Mouse (Mus musculus): ENCODE measurements around the gene Stx11.

GRCm38 (mm10) chr10:12936079-12936478 is 28.0 kb downstream of the Stx11 start:
- no peak for TF ChIP-seq POLR2A (IDR thresholded peaks at IDR 0.05; ENCODE audit: control insufficient read depth, low read depth, low read length)
- TF ChIP-seq CTCF (IDR thresholded peaks at IDR 0.05; ENCODE audit: control insufficient read depth, insufficient read depth, insufficient replicate concordance, low read depth, low read length): no peak
